Mouse (Mus musculus) stomach, embryonic 14.5 days (tissue): Measurements from ENCODE around the gene Fras1. TPM values are rescaled to one million over a fixed set of nuclear protein-coding genes. Genes with fewer than 3 reads are reported as not detected.

Experiments
- ATAC-seq: fragments of 200-750 bp; cut with Nextera tagmentation; 2 replicates; pipeline ENCODE4 v1.8.0; 2017; ENCODE audit warnings: low read depth, moderate TSS enrichment; ENCODE audit not compliant: insufficient number of reproducible peaks, insufficient read depth, low FRiP score
- H3K27ac ChIP-seq: fragments of 300-500 bp; sonication (generic); 2 replicates; pipeline ENCODE4 v1.5.1; 2014; ENCODE audit warnings: mild to moderate bottlenecking, low read length, moderate library complexity, mixed read lengths
- H3K27me3 ChIP-seq: fragments of 300-500 bp; sonication (generic); 2 replicates; pipeline ENCODE4 v1.6.1; 2014; ENCODE audit warnings: low read length, control low read depth, mixed read lengths; ENCODE audit not compliant: control insufficient read depth, insufficient read depth
- H3K36me3 ChIP-seq: fragments of 300-500 bp; sonication (generic); 2 replicates; pipeline ENCODE4 v1.6.1; 2014; ENCODE audit warnings: mild to moderate bottlenecking, control low read depth, low read length, moderate library complexity, mixed read lengths; ENCODE audit not compliant: control insufficient read depth, insufficient read depth
- H3K4me1 ChIP-seq: fragments of 300-500 bp; sonication (generic); 2 replicates; pipeline ENCODE4 v1.6.1; 2014; ENCODE audit warnings: low read length, control low read depth, mixed read lengths; ENCODE audit not compliant: control insufficient read depth, insufficient read depth
- H3K4me2 ChIP-seq: fragments of 300-500 bp; sonication (generic); replicated peaks from 2 replicates; pipeline ENCODE4 v1.6.1; 2014; ENCODE audit warnings: low read depth, low read length, control low read depth
- H3K4me3 ChIP-seq: fragments of 300-500 bp; sonication (generic); 2 replicates; pipeline ENCODE4 v1.5.1; 2014; ENCODE audit warnings: low read depth, low read length, control low read depth
- H3K9ac ChIP-seq: fragments of 300-500 bp; sonication (generic); replicated peaks from 2 replicates; pipeline ENCODE4 v1.6.1; 2014; ENCODE audit warnings: low read depth, mild to moderate bottlenecking, control low read depth, low read length, moderate library complexity, mixed read lengths
- H3K9me3 ChIP-seq: fragments of 300-500 bp; sonication (generic); 2 replicates; pipeline ENCODE4 v1.6.1; 2016; ENCODE audit warnings: low read depth, low read length, control low read depth; ENCODE audit not compliant: control insufficient read depth
- WGBS: fragments of 180-500 bp; shearing (Covaris S2); extraction: QIAGEN DNeasy Blood & Tissue Kit; methylation state at CpG from one replicate; pipeline ENCODE4 v1.1.7; 2014; 5-methylcytosine and 5-hydroxymethylcytosine counted together
- polyA plus RNA-seq: library from polyadenylated mRNA; unstranded; fragments of >200 nt; fragmentation: Nextera tagmentation; extraction: Ambion mirVana; gene quantifications from 2 replicates; pipeline ENCODE4 v1.2.1, GENCODE M21; 2014

Fras1 gene
- polyA plus RNA-seq, 1 experiment from 2014 or later: 64.2 TPM

DNA sequence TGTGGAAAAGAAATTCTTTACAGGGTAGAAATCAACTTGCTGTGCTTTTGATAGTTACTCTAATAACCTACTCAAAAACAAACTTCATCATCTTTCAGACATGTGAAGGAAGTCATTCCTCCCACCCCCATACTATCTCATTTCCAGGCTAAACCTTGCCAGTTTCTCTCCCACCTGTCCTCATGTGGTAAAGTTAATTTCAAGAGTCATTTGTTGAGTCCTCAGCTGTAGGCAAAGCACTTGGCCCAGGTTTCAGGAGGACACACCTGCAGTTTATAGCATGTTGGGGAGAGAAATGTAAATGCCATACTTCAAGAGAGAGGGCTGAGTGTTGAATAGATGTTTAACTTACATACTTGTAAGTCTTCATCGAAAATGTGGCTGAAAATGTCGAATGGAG is 107.4 kb downstream of the Fras1 start:
- H3K4me2 ChIP-seq: no peak overlapping the region
- H3K4me3 ChIP-seq: no peak overlapping the region
- no peak overlapping the region for H3K27ac ChIP-seq
- no peaks in the 10 kb centered on the region for H3K27me3 ChIP-seq
- ATAC-seq: no peak
- no peaks in the 10 kb centered on the region for H3K4me1 ChIP-seq
- no peaks in the 10 kb centered on the region for H3K36me3 ChIP-seq
- WGBS: 92% methylated on average over 2 of the region's 2 CpGs
- H3K9me3 ChIP-seq: no peaks in the 10 kb centered on the region
- H3K9ac ChIP-seq: no peak overlapping the region

DNA sequence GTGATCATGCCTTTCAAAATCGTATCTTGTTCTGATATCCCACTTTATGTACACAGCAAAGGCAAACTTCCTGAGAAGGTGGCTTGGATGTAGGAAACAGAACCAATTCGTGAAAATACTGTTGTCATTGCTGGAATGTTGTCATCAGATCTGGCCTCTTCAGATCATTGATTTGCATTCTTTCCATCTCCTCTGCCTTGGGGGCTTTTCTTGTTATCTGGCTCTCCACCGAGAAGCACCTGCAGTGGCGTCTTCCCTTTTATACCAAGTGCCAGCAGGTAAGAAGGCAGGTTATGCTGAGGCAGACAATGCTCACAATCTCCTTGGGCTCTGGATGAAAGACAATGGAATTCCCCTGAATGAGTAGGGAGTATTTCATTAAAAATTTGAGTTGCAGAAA is 108.3 kb downstream of the Fras1 start:
- Histone ChIP-seq H3K4me3 (no peak overlapping the region), H3K4me1 (no peaks in the 10 kb centered on the region), H3K4me2 (no peak overlapping the region), H3K27me3 (no peaks in the 10 kb centered on the region), H3K27ac (no peak overlapping the region), H3K9me3 (no peaks in the 10 kb centered on the region), H3K9ac (no peak overlapping the region), H3K36me3 (no peaks in the 10 kb centered on the region)
- no peak for ATAC-seq
- WGBS: 69% methylated on average over 4 of the region's 4 CpGs

DNA sequence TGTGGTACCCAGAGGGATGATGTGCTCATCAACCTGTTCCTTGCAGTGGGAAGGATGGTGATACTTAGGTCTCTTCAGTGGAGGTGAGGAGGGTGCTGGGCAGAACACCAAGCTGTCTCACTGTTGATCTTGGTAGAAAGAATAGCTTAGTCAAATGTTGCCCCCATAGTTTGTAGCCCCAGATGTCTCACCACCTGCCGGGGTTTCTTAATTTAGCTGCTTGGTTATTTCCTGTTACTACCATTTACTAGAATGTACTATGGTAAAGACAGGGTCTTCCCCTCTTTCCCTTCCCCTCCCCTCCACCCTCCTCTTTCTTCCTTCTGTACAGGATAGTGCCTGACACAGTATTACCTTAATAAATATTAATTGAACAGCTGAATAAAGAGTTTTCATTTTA is 118.7 kb downstream of the Fras1 start:
- no peaks in the 10 kb centered on the region for H3K36me3 ChIP-seq
- no peaks in the 10 kb centered on the region for H3K27me3 ChIP-seq
- ATAC-seq: no peak
- no peak overlapping the region for H3K4me2 ChIP-seq
- 75% methylated on average over 1 of the region's 1 CpGs for WGBS
- H3K9ac ChIP-seq: no peak overlapping the region
- H3K27ac ChIP-seq: no peak overlapping the region
- H3K9me3 ChIP-seq: no peaks in the 10 kb centered on the region
- no peak overlapping the region for H3K4me3 ChIP-seq
- H3K4me1 ChIP-seq: no peaks in the 10 kb centered on the region

DNA sequence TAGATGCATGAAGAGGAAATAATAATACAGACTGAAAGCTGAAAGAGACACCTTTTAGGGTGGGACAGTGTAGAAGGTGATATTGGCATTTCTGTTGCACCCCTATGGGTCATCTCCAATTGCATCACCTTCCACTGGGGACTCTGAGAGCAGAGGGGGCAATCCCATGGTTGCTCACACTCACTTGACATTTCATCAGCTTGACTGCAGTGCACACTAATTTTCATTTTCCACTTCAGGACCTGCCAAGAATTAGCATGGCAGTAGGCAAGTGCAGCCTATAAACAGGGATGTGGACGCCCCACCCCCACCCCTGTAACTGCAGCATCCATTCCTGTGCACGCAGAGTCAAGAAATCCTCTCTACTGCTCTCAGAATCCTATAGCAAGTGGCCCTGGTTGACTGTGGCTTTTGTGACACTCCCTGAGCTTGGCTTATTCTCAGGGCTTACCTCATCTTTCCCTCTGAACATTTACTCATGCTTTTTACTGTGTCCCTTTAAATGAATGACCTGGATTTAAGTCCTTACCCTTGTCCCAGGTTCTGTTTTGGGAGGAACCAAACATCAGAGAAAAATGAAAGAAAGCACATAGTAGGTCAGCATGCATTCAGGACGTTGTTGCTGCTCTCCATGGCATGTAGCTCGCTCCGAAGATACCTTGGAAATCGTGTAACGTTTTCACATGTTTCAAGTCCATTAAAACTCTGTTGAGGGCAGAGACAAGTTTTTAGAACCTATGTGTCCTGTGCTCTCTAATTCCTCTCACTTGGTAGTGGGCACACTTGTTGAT is 120.9 kb downstream of the Fras1 start:
- Histone ChIP-seq H3K9me3 (no peaks in the 10 kb centered on the region), H3K4me1 (no peaks in the 10 kb centered on the region), H3K4me2 (no peak overlapping the region), H3K27me3 (no peaks in the 10 kb centered on the region), H3K4me3 (no peak overlapping the region), H3K36me3 (no peaks in the 10 kb centered on the region), H3K9ac (no peak overlapping the region), H3K27ac (no peak overlapping the region)
- no peak for ATAC-seq
- WGBS: 89% methylated on average over 7 of the region's 7 CpGs

DNA sequence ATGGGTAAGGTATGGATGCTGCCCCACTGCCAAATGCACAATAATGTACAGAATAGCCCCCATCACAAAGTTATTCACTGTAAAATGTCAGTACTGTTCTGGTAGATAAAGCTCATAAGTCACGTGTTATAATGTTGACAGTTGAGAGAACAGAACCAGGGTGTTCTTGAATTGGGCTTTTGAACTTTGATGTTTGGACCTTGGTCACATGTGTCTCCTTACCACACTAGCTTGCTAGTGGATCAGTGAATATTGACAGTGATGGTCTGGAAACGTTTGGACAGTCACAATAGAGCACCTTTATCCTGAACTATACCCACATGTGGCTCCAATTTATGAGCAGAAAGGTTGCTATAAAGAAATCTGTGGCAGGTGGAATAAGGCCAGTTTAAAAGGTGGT is 124.3 kb downstream of the Fras1 start:
- no peak overlapping the region for H3K4me3 ChIP-seq
- no peak overlapping the region for H3K4me2 ChIP-seq
- H3K27ac ChIP-seq: no peak overlapping the region
- no peaks in the 10 kb centered on the region for H3K36me3 ChIP-seq
- H3K9me3 ChIP-seq: no peaks in the 10 kb centered on the region
- no peaks in the 10 kb centered on the region for H3K4me1 ChIP-seq
- 74% methylated on average over 2 of the region's 2 CpGs for WGBS
- no peak for ATAC-seq
- H3K27me3 ChIP-seq: no peaks in the 10 kb centered on the region
- no peak overlapping the region for H3K9ac ChIP-seq

DNA sequence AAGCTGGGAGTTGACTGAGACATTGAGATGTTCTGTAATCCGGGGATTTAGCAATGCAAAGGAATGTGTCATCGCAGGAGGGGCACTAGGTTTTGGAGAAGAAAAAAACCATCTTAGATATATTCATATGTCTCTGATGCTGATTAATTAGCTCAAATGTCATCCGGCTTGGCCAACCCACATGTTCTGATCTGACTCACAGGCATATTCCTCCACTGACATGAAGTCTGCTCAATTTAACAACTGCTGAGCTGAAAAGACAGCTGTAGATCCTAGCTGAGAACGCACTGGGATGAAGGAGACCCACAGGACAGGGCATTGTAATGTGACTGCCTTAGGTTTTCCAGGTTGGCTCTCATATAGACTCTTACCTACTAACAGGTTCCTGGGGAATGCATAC is 128.0 kb downstream of the Fras1 start:
- Histone ChIP-seq H3K36me3 (no peaks in the 10 kb centered on the region), H3K9me3 (no peaks in the 10 kb centered on the region), H3K27ac (no peak overlapping the region), H3K4me1 (no peaks in the 10 kb centered on the region), H3K9ac (no peak overlapping the region), H3K4me2 (no peak overlapping the region), H3K4me3 (no peak overlapping the region), H3K27me3 (no peaks in the 10 kb centered on the region)
- 76% methylated on average over 4 of the region's 4 CpGs for WGBS
- no peak for ATAC-seq

DNA sequence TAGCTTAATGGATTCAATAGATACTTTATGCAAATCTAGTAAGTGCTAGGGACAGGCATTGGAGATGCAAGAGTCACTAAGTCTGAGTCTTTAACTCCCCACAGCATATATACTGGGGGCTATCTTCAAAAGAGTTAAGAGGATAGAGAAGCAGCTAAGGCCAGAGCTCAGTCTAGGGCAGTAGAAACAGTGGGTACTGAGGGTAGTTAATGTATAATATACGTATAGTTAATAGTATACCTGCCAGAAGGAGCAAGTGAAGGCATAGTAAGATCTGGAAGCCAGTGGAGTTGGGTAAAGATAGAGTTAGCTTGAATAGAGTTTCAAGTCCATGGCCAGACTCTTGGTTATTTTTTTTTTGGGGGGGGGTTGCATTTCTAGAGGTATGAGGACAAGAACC is 128.6 kb downstream of the Fras1 start:
- WGBS: 85% methylated on average over 1 of the region's 1 CpGs
- Histone ChIP-seq H3K9ac (no peak overlapping the region), H3K4me1 (no peaks in the 10 kb centered on the region), H3K27ac (no peak overlapping the region), H3K27me3 (no peaks in the 10 kb centered on the region), H3K4me2 (no peak overlapping the region), H3K36me3 (no peaks in the 10 kb centered on the region), H3K9me3 (no peaks in the 10 kb centered on the region), H3K4me3 (no peak overlapping the region)
- no peak for ATAC-seq

DNA sequence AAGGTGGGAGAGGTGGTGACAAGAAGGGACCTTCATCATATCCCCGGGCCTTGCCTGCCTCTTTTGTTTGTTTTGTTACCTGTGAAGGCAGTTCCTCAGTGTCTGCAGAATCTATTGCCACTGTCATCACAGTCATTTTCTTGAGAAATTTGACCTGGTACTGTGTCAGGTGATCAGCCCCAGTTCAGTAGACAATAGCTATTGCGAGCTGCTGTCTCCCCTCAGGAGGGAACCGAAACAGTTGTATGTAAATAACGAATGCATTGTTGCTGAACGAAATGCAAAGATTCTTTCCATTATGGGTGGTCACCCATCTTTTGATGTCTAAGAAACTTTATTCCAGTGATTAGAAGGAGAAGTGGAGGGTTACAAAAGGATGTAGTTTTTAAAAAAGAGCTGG is 137.2 kb downstream of the Fras1 start:
- no peak overlapping the region for H3K9ac ChIP-seq
- no peaks in the 10 kb centered on the region for H3K9me3 ChIP-seq
- H3K36me3 ChIP-seq: no peaks in the 10 kb centered on the region
- no peak overlapping the region for H3K4me2 ChIP-seq
- no peaks in the 10 kb centered on the region for H3K27me3 ChIP-seq
- no peaks in the 10 kb centered on the region for H3K4me1 ChIP-seq
- no peak overlapping the region for H3K27ac ChIP-seq
- ATAC-seq: no peak
- no peak overlapping the region for H3K4me3 ChIP-seq
- 78% methylated on average over 5 of the region's 5 CpGs for WGBS

DNA sequence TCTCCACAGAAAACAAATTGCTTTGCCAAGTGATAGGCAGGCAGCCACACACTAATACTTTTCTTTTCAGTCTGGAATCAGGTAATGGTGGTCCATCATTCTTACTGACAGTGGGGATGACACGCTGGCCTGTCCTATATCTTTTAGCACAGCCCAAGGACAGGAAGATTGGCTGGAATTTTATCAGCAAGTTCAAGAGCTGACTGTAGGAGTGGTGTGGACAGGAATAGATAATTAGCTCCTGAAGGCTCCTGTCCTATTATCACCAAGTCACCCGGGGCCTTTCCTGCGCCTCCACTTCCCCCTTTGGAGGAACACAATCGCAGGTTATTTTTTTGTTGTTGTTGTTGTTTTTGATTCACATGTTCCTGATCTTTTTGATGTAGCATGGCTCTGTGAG is 139.6 kb downstream of the Fras1 start:
- Histone ChIP-seq H3K9ac (no peak overlapping the region), H3K9me3 (peaks cover 3% of the 10 kb centered on the region; the same call in 1 of the 2 replicates), H3K4me2 (no peak overlapping the region), H3K4me1 (no peaks in the 10 kb centered on the region), H3K27me3 (no peaks in the 10 kb centered on the region), H3K27ac (no peak overlapping the region), H3K36me3 (no peaks in the 10 kb centered on the region), H3K4me3 (no peak overlapping the region)
- 77% methylated on average over 4 of the region's 4 CpGs for WGBS
- ATAC-seq: no peak
